ENCODE assay signal across 11 mouse cellular contexts in genomic region chr7:109507119-109507518, GRCm38 (mm10). TPM values are rescaled to one million over a fixed set of nuclear protein-coding genes. Genes with fewer than 3 reads are reported as not detected.
A peak's percentile ranks its signal among the peaks of the same experiment; 100 is the strongest.
DNase-seq lines count a peak whose midpoint lies in the region; ATAC-seq and TF ChIP-seq lines count a peak whose summit lies in the region.
"Had no signal": no experiment of that assay in that cellular context is flagged by ENCODE, and none has a peak within 500 bp of the region (broad histone marks: within the 10 kb centered on the region; RNA-seq: fewer than 3 reads in every experiment).

No protein-coding gene starts in this region.

- no peak for DNase-seq in testis, postnatal 14 days (ENCODE audit: low spot score)
- DNase-seq in spleen, postnatal 10 days (ENCODE audit: low spot score in 2 of 2): no peak
- DNase-seq: right cerebral cortex, adult 18-20 months; thymus, postnatal 36 days had no signal

- H3K4me2 ChIP-seq in forebrain, embryonic 12.5 days: peak overlapping the region; percentile 25
- peak overlapping the region; percentile 28 for H3K4me2 ChIP-seq in limb, embryonic 13.5 days (replicated peaks)
- no peak overlapping the region for H3K4me2 ChIP-seq in stomach, embryonic 16.5 days (ENCODE audit: low read depth, low read length)

- ATAC-seq in forebrain, embryonic 12.5 days (ENCODE audit: low FRiP score): peak; percentile 75
- no peak for ATAC-seq in limb, embryonic 13.5 days (ENCODE audit: low FRiP score, low read depth)
- ATAC-seq in stomach, embryonic 16.5 days (ENCODE audit: insufficient read depth, low FRiP score): no peak
- ATAC-seq in CD4-positive, CD25-positive, alpha-beta regulatory T cell, adult 4 months: no peak
- ATAC-seq: Patski had no signal

- H3K4me1 ChIP-seq in testis, adult 2 months (ENCODE audit: control insufficient read depth, insufficient read depth, low read length): peaks cover 9% of the 10 kb centered on the region
- H3K4me1 ChIP-seq in forebrain, embryonic 12.5 days: peaks cover 15% of the 10 kb centered on the region
- H3K4me1 ChIP-seq in limb, embryonic 13.5 days: peaks cover 9% of the 10 kb centered on the region
- H3K4me1 ChIP-seq in stomach, embryonic 16.5 days (ENCODE audit: control insufficient read depth, insufficient read depth, low read length): no peaks in the 10 kb centered on the region

- no peaks in the 10 kb centered on the region for H3K27me3 ChIP-seq in testis, adult 2 months (ENCODE audit: control insufficient read depth, insufficient read depth, low read length)
- no peaks in the 10 kb centered on the region for H3K27me3 ChIP-seq in forebrain, embryonic 12.5 days
- no peaks in the 10 kb centered on the region for H3K27me3 ChIP-seq in limb, embryonic 13.5 days
- no peaks in the 10 kb centered on the region for H3K27me3 ChIP-seq in stomach, embryonic 16.5 days (ENCODE audit: control insufficient read depth, insufficient read depth, low read length)
- H3K27me3 ChIP-seq: Patski had no signal

- peak overlapping the region; percentile 32 for H3K4me3 ChIP-seq in testis, adult 2 months (ENCODE audit: control insufficient read depth, low read depth, low read length)
- H3K4me3 ChIP-seq in forebrain, embryonic 12.5 days (replicated peaks): no peak overlapping the region
- no peak overlapping the region for H3K4me3 ChIP-seq in limb, embryonic 13.5 days
- H3K4me3 ChIP-seq in stomach, embryonic 16.5 days (replicated peaks; ENCODE audit: low read length): no peak overlapping the region

- no peaks in the 10 kb centered on the region for H3K36me3 ChIP-seq in testis, adult 2 months (ENCODE audit: control insufficient read depth, insufficient read depth, low read length)
- no peaks in the 10 kb centered on the region for H3K36me3 ChIP-seq in forebrain, embryonic 12.5 days (replicated peaks)
- no peaks in the 10 kb centered on the region for H3K36me3 ChIP-seq in limb, embryonic 13.5 days
- no peaks in the 10 kb centered on the region for H3K36me3 ChIP-seq in stomach, embryonic 16.5 days (ENCODE audit: control insufficient read depth, insufficient read depth, low read length)

- WGBS in forebrain, embryonic 12.5 days: 4% methylated on average over 8 of the region's 8 CpGs
- WGBS in limb, embryonic 13.5 days: 6% methylated on average over 8 of the region's 8 CpGs
- WGBS in stomach, embryonic 16.5 days: 10% methylated on average over 8 of the region's 8 CpGs

- no peak for TF ChIP-seq POLR2A in testis, adult 2 months (IDR thresholded peaks at IDR 0.05; ENCODE audit: control insufficient read depth, low read depth, low read length)

- no peak for TF ChIP-seq CTCF in testis, adult 2 months (IDR thresholded peaks at IDR 0.05; ENCODE audit: control insufficient read depth, insufficient read depth, insufficient replicate concordance, low read depth, low read length)

- H3K27ac ChIP-seq in testis, adult 2 months (ENCODE audit: control insufficient read depth, insufficient read depth, low read depth, low read length): no peak overlapping the region
- H3K27ac ChIP-seq in forebrain, embryonic 12.5 days: peak overlapping the region; percentile 37; the same call in 1 of the 2 replicates
- no peak overlapping the region for H3K27ac ChIP-seq in limb, embryonic 13.5 days
- H3K27ac ChIP-seq in stomach, embryonic 16.5 days (ENCODE audit: low read length): no peak overlapping the region
- H3K27ac ChIP-seq: macrophage had no signal

- H3K9ac ChIP-seq in forebrain, embryonic 12.5 days: no peak overlapping the region
- H3K9ac ChIP-seq in limb, embryonic 13.5 days: no peak overlapping the region
- H3K9ac ChIP-seq in stomach, embryonic 16.5 days (ENCODE audit: low read length): 0 out of 2 replicates have a peak overlapping the region, but pooled peaks have one; percentile 18

- H3K9me3 ChIP-seq in forebrain, embryonic 12.5 days: no peaks in the 10 kb centered on the region
- H3K9me3 ChIP-seq in limb, embryonic 13.5 days: no peaks in the 10 kb centered on the region
- no peaks in the 10 kb centered on the region for H3K9me3 ChIP-seq in stomach, embryonic 16.5 days (replicated peaks; ENCODE audit: control insufficient read depth, low read length)

RNA-seq across cellular contexts. Expression of gene Trim66, which starts 0.8 kb away (rescaled TPM):
- 20.6 and 25.6 TPM in 2 replicates for polyA plus RNA-seq in testis, adult 2 months (2012; rRNA removed)
- polyA plus RNA-seq in forebrain, embryonic 12.5 days (2016; fragmentation: Nextera tagmentation; extraction: Ambion mirVana): 0.64 and 1.6 TPM in 2 replicates
- 0.04 and 0.05 TPM in 2 replicates for polyA plus RNA-seq in limb, embryonic 13.5 days (2015; fragmentation: Nextera tagmentation; extraction: Ambion mirVana)
- polyA plus RNA-seq in stomach, embryonic 16.5 days (2015; fragmentation: Nextera tagmentation; extraction: Ambion mirVana): 0.02 and 0.09 TPM in 2 replicates
- polyA plus RNA-seq in CD4-positive, CD25-positive, alpha-beta regulatory T cell, adult 4 months (2017; shearing (Covaris generic)): not detected

RNA-seq across cellular contexts. Expression of gene Rpl27a, which starts 11.8 kb away (rescaled TPM):
- 185 and 223 TPM in 2 replicates for polyA plus RNA-seq in testis, adult 2 months (2012; rRNA removed)
- 97.2 and 98.3 TPM in 2 replicates for polyA plus RNA-seq in forebrain, embryonic 12.5 days (2016; fragmentation: Nextera tagmentation; extraction: Ambion mirVana)
- polyA plus RNA-seq in limb, embryonic 13.5 days (2015; fragmentation: Nextera tagmentation; extraction: Ambion mirVana): 141 and 145 TPM in 2 replicates
- 109 and 128 TPM in 2 replicates for polyA plus RNA-seq in stomach, embryonic 16.5 days (2015; fragmentation: Nextera tagmentation; extraction: Ambion mirVana)
- polyA plus RNA-seq in CD4-positive, CD25-positive, alpha-beta regulatory T cell, adult 4 months (2017; shearing (Covaris generic)): 100 to 1,000 TPM; 210 to 315 TPM
